Mouse (Mus musculus) liver, embryonic 14.5 days (tissue): Measurements from ENCODE around the gene Clec3b.

Source experiments
- CTCF ChIP-seq: IDR thresholded peaks from 2 replicates; pipeline ENCODE4 v1.5.1; 2016; ENCODE audit warnings: antibody characterized with exemption, low read depth, control low read depth
- EP300 ChIP-seq: IDR thresholded peaks from 2 replicates; pipeline ENCODE4 v1.6.1; 2016; ENCODE audit warnings: antibody characterized with exemption, low read depth

DNA sequence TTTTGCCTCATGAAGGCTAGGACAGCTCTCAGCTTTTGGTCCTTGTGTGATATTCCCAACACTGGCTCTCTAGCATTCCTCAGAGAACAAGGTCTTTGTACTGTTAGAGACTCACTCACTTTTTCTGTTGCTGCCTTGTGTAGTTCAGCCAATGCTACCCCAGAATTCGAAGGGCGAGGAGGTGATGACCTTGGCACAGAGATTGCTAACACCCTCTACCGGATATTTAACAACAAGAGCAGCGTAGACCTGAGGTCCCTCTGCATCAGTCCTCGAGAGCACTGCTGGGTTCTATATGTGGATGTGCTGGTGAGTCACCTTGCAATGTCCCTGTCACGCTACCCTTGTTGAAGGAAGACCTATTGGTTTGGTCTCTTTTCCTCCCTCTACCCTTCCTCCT, 23.1 kb upstream of the Clec3b start:
- TF ChIP-seq CTCF: no peak
- TF ChIP-seq EP300: no peak
